Mouse (Mus musculus) adrenal gland, postnatal 14 days (tissue): ENCODE results near the gene Tspan17. TPM values are rescaled to one million over a fixed set of nuclear protein-coding genes. Genes with fewer than 3 reads are reported as not detected.
A peak's percentile ranks its signal among the peaks of the same experiment; 100 is the strongest.
"Not testable (repeated sequence)": the region's sequence is repeated elsewhere in the genome, so short reads cannot be mapped to it uniquely, and the experiment has no call there.

Experiments
- DNase-seq: peaks from one replicate; pipeline ENCODE4 v3.0.0; 2021; ENCODE audit warnings: mixed read lengths
- total RNA-seq: library from RNA; stranded (reverse); gene quantifications from 2 replicates; pipeline ENCODE4 v1.2.3, GENCODE M21; 2021

The Tspan17 gene
- total RNA-seq, 1 experiment from 2014 or later, result 24.8 TPM

DNA sequence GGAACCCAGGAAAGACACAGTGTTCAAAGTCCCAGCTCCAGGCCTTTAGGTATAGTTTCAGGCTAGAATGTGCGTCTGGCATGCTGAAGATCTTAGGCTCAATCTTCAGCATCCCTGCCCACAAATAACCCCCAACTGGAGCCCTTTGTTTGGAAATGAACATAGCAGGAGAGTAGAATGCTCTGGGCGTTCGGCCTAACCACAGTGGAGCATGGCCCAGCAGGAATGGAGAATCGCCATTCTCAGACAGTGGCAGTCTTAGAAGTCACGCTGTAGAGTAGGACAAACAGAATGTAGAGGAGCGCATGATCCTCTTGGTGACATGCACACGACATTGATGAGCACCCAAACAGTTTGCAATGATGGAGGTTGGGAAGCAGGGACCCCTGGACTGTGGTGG, 28.3 kb upstream of the Tspan17 start:
- no peak for DNase-seq

DNA sequence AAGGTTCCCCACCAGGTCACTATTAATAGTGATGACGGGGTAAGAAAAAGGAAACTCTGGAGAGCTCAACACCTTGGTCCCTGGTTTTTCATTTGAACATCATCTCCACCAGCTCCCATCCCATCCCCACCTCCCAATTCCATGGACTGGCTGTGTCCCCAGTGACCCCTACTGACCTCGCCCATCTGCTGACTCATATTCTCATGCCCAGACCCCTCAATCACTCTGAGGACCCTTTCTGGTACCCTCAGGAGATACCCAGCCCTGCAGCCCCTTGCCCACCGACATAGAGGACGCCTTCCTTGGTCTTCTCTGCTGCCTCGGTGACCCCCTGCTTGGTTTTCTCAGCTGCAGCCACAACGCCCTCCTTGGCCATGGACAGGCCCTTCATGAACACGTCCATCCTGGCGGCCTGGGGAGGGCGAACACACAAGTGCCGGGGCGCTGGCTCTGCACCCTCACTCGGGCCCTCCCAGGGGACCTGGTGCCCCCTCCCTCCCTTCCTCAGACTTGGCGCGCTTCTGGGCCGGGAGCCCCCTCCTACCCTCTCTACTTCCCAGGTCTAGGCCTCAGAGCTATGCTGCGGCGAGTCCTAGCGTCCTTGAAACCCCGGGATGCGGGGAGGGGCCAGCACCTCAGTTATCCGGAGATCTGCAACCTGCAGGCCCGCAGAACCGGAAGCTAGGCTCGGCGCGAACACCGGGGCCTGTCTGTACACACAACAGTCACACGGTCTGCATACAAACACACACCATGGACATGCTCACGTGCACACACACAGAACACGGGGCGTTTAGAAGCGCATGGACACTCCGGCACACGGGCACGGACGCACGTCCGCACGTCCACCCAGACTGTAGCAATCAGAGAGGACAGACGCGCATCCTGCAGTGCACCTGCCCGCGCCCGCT, 23.6 kb upstream of the Tspan17 start:
- DNase-seq, result no peak

DNA sequence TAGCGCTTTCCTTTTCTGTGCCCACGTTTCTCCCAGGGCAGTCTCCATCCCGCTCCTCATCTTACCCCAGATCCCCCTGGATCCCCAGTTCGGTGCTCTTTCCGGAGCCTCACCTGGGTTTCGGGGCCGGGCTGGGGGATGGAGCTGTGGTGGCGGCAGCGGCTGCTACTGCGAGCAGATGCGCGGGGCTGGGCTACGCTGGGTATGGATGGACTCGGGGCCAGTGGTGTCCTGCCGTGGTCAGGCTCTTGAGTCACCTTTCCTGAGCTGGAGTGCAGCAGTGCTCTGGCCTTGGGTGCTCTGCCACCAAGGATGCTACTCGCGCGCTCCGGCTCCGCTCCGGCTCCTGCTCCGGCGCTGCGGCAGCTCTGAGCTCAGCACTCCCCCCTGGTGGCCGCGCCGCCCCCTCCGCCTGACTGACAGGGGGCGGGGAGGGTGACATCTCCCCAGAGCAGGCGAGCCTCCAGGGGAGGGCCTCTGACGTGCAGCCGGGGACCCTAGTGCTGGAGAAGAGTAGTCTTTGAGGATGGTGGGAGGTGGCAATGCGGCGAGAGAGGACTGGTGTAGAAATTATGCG, 22.9 kb upstream of the Tspan17 start, which contains the start of gene Sncb:
Gene Sncb, minus strand, starts transcription at position 404 of the 577 bp plus-strand sequence.
- peak; percentile 85 for DNase-seq

DNA sequence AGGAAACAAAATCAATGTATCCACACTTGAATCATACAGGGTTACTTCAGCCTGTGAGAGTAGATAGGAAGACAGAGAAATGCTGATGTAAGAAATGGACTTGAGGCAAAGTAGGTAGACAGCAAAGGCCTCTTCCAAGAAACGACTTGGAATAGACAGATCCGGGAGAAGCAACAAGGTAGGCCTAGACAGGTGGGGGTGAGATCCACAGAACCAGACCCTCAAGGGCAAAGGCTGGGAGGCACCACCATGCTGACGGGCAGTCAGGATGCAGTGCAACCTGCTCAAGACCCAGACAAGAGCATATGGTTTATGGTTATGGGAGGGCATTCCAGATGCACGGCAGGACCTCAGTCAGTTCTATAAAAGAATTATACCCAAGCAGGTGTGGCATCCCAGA, 22.2 kb upstream of the Tspan17 start:
- no peak for DNase-seq

DNA sequence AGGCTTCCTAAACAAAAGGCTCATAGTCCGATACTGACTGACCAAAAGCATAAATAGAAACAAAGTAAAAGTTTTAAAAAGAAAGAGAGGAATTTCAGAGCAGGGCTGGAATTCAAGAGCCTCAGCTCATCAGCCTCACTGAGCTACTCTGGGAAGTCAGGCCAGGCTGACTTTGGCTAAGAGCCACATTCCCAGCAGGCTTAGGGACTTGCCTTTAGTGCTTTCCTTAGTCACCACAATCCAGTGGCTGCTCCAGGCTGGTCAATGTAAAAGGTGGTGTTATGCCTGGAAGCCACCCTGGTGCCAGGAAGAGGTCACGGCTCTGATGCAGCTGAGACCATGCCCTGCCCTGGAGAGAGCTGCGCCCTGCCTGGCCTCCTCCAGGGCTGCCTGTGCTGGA, 8.6 kb upstream of the Tspan17 start:
- peak; percentile 62 for DNase-seq

DNA sequence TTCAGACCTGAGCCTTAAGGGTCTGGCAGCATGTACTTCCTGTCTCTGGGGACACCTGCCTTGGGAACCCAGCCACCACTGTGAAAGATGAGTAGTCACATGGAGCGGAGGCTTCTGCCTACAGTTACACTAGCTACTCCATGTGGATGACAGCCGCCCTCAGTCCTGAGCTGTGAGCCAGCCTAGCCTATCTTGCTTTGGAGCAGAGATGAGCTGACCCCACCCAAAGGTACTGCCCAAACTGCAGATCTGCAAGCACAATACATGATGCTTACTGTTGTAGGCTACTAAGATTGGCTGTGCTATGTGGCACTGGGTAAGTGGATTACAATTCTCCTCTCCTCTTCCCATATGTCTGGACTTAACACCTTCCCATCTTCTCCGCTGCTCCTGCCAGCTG, 8.1 kb upstream of the Tspan17 start:
- DNase-seq, result no peak

DNA sequence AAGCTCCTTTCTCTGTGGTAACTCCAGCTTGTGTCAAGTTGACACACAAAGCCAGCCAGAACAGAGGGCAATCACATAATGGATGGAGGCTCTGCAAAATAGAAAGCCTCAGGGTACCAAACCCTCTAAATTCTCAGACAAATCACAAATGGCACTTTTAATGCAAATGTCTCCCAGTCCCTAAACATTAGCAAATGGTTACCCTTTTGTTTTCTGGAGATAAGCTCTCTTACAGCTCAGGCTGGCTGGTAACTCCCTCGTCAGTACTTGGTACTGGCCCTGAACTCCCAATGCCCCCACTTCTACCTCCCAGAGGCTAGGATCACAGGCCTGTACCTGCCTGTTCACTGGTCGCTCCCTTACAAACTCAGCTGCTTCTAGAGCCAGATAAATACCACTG, 5.9 kb upstream of the Tspan17 start:
- DNase-seq, result no peak

DNA sequence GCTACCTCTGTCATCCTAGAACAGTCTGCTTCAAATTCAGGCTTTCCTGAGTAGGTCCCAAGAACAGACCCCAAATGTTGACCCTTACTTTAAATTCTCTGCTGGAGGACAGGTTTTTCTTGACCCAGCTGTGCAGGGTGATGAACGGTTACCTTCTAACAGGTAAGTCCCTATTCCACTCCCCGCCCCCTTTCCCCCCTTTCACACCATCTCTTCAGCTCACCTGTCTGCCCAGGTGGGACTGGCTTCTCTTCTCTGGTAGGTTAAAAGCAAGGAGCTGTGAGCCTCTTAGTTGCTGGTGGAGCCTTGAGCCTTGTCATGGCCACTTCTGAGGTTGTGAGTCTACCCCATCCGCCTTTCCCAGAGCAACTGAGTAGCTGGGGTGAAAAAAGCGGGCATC, 5.5 kb upstream of the Tspan17 start, which contains the start of gene Eif4e1b:
Gene Eif4e1b, plus strand, starts transcription at position 301 of the 400 bp plus-strand sequence.
- DNase-seq, result no peak

DNA sequence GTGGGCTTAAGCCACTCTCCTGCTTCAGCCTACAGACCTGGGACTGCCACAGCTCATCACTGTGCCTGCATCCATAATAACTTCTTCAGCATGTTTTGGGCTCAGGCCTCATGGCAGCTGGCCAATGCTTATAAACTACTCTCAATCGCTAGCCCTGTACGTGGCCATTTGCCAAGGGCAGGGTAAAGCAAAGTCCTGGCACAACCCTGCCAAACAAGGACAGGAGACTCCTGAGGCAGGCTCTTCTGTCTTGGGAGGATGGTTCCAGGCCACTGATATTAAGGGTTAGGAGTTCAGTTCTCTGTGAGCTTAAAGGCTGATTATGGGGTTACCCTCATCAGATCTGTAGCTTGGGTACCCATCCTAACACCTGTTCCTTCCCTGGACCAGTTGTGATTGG, 1.6 kb upstream of the Tspan17 start:
- not testable (repeated sequence) for DNase-seq

DNA sequence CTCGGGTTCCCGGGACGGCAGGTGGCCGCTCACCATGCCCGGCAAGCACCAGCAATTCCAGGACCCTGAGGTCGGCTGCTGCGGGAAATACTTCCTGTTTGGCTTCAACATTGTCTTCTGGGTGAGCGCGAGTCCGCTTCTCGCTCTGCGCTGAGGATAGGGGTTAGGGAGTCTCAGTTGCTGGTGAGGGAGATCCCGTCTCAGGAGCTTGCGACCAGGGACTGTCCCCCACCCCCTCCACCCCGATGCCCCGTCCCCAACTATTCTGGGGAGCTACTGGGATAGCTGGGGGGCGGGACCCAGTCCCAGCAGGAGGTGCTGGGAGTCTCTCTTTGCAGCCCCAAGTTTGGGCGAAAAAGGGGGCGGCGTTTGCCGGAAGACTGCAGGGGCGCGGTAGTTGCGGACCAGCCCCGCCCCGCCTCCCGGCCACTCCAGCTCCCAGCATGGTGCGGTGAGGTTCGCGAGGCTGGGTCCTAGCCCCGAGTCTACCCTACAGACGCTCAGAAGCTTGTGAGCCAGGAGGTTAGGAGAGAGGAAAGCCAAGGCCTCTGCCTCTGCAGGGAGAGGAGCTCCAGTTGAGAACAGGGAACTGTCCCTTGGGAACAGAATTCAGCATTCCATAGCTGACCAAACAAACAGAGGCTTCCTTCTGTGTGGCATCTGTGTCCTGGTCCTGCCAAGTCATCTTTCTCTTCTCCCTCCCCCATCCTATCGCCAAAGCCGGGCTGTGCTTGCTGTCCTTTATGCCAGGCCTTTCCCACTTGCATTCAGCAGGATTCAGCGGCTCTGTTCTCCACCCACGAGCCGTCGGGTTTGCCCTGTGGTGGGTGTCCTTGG, 602 bp downstream of the Tspan17 start:
- DNase-seq, result peak; percentile 80

DNA sequence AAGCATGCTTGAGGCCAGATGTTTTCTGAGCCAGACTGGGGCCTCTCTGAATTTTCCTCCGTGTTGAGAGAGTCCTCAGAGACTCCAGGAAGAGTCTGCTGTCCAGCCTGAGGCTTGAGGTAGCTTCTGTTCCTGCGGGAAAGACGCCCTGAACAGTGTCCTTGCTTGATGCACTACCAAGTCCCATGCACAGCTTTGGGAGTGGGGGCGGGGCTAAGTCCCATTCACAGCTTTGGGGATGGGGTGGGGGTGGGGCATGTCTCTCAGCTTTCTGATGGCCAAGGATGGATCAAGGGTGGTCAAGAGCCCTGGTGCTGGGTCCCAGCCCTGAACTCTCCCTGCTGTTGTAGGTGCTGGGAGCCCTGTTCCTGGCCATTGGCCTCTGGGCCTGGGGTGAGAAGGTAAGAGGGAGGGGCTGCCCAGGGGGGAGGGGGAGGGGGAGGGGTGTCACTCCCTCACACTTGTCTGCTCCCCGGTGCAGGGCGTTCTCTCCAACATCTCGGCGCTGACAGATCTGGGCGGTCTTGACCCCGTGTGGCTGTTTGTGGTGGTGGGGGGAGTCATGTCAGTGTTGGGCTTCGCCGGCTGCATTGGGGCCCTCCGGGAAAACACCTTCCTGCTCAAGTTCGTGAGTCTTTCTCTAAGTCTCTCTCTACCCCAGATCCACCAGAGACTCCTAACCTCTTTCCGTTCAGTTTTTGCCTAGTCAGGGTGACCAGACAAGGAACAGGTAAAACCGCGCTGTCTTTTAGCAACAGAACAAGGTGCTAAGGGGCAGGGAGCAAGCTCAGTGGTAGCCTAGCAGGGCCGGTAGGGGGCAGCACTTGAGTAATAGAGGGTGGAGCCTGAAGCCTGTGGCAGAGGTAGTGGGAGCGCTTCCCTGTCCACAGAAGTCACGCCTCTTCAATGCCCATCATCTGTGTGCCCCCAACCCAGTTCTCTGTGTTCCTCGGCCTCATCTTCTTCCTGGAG, 3.4 kb downstream of the Tspan17 start:
- DNase-seq, result peak; percentile 58

DNA sequence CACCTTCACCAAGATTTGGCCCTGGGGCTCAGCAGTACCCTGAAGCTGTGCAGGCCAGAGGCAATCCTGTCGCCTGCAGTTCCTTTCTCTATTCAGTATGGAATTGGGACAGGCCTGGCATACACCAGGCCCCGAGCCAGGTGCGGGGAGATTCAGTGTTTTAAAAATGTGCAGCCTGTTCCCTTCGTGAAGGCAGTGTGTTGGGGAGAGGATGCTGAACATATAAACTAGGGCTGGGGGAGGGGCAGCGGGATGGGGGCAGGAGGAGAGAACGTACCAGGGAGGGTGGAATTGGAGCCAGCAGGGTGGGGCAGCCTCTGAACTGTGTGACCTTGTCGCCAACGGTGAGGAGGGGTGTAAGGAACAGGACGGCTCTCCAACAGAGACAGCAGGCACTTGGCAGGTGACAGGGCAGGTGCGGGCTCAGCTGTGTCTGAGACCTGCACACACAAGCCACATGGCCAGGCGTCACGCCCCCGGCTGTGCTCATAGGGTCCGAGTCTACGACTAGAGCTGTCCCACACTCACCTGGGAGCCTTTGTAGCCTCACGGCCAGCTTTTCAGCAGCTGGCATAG, 4.9 kb downstream of the Tspan17 start:
- DNase-seq, result no peak

DNA sequence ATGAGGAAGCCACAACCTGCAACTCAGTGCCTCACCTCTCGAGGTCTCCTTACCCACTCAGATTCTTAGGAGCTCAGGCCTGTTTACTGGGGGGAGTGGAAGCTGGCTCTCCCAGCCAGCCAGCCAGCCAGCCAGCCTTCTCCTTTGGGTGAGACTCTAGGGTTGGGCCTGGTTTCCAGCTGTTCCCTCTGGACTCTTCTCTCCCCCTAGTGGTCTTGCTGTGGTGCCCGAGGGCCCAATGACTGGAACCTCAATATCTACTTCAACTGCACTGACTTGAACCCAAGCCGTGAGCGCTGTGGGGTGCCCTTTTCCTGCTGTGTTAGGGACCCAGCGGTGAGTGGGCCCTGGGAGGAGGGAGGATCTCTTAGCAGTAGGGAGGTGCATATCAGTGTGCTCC, 5.7 kb downstream of the Tspan17 start:
- no peak for DNase-seq

DNA sequence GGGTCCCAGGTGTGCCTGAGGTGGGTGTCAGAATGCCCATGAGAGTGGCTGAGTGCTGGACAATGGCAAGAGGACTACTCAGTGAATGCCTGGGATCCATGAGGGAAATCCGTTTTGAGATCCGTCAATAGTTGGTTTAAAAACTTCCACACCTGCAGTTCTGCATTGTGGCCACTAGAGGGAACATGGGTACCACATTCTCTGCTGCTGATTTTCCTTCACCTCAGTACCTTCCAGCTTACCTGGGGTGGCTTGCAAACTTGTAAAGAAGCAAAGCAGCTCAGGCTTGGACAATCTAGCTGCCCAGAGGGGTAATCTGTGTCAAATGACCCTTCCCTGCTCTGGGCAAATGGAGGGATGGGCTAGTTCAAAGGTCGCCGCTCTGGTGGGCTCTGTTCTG, 8.2 kb downstream of the Tspan17 start:
- peak; percentile 44 for DNase-seq

DNA sequence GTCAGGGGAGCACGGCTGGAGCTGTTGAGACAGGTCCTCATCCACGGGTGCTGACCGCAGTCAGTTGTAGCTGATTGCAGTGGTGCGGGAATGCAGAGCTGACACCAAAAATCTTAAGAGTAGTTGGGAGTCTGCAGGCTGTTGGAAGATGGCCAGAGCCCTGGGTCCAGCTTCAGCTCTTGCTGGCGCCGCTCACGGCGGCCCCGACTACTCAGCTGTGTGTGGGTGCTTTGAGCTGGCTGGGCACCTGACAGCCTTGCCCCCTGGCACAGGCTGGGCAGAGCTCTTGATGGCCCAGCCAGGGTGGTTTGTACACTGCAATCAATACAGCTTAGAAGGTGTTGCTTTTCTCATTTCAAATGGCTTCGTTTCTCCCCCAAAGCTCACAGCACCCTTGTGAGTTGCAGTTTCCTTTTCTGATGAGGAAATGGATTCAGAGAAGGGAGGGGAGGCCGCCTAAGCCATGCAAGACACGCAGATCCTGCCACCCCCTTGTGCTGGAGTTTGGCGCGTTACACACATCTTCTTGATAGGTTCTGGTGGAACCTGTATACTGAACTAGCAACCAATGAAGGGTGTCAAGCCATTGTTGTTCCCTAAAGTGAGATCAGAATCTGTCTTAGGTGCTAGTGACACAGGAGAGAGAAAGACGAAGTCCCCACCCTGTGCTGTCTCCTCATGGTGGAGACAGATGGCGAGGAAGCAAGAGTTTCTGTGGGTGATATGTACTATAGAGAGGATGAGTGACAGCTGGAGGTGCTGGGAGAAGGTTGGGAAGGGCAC, 8.9 kb downstream of the Tspan17 start:
- no peak for DNase-seq

DNA sequence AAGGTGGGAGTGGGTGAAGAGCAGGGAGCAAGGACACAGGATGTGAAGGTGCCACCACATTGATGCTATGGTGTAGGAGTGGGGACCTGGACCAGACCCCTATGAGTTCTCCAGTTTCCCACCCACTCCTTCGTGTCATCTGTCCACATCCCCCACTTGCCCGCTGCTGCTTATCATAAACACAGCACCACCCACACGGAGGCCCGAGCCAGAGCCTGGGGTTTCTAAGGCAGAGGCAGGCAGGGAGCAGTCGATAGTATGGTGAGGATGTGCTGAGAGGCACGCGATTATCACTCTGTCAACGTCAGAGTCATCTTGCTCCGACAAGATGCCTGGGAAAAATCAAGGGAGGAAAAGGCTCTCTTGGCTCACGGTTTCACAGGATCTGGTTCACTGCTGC, 9.6 kb downstream of the Tspan17 start:
- no peak for DNase-seq

DNA sequence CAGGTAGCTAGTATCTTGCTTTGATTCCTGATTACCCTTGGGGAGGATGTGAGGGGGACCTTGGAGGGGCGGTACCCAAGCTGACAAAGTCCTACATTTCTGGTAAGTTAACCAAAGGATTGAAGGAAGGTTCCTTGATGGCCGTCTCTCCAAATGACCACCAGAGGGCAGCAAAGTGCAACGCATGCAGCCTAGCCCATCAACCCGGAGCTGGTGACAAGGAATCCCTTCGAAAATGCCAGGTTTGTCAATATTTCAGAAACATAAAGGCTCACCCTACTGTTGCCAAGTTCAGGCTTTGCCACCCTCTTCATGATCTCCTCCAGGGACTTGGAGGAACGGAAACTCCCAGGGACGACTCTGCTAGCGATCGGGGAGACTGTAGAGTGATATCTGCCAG, 10.5 kb downstream of the Tspan17 start:
- peak; percentile 84 for DNase-seq

DNA sequence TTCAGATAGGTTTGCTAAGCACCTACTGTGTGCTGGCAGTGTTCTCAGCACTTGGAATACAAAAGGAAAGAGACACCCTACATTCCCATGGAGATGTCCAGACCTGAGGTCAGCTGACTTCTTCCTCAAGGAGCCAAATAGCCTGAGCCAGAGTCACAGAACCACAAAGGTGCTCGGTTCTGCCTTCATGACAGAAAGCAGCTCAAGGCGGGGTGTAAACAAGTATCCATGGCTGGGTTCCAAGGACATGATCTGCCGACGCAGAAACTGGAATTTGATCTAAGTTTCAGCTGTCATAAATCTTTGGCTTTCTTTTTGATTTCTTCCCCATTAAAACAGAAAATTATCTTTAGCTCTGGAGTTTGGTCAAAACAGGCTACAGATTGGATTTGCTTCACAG, 11.0 kb downstream of the Tspan17 start:
- peak; percentile 31 for DNase-seq

DNA sequence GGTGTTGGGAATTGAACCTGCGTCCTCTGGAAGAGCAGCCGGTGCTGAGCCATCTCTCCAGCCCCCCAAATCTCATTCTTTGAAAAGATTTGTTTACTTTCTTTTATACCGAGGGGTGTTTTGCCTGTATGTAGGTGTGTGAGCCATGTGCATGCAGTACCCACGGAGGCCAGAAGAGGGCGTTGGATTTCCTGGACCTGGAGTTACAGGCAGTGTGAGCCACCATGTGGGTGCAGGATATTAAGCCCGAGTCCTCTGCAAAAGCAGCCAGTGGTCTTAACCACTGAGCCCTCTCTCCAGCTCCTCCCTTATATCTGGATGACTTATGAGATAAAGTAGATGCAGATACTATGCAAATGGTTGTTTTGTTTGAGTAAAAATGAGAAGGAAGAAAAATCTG, 13.8 kb downstream of the Tspan17 start:
- no peak for DNase-seq

DNA sequence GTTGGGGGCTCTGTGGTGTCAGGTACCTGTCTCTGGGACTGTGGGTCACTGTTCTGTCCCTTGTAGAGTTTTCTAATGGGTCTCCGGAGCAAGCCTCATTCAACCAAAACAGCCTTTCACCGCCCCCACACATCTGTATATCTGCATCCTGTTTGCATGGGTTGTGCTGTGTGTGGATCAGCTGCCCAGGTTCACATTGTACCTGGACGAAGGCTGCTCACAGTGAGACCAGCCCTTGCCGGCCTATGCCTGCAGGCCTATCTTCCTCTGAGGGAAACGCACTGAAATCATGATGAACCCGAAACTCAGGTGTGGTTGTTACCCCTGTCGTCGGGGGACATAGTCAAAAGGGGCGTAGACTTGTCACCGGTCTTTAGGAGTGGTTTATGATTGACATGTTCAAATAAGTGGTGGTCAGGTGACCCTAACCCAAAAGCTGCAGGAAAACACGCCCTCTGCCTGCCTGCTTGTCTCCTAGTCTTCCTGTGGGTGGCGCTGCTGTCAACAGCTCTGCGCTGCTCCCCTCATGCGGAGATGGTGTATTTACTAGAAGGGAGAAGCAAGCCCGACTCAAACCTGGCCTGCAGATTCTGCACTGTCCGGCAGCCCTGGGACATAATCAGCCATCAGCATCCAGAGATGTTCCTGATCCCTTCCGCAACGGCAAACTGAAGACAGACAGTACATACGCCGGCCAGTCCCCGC, 16.1 kb downstream of the Tspan17 start:
- DNase-seq, result peak; percentile 52
